Mouse (Mus musculus): ENCODE data around the gene Mapk13. TPM values are rescaled to one million over a fixed set of nuclear protein-coding genes. Genes with fewer than 3 reads are reported as not detected.
A peak's percentile ranks its signal among the peaks of the same experiment; 100 is the strongest.
"Not testable (repeated sequence)": the region's sequence is repeated elsewhere in the genome, so short reads cannot be mapped to it uniquely, and the experiment has no call there.

Gene Mapk13
- polyA plus RNA-seq, 1 experiment: 0.75 TPM

DNA sequence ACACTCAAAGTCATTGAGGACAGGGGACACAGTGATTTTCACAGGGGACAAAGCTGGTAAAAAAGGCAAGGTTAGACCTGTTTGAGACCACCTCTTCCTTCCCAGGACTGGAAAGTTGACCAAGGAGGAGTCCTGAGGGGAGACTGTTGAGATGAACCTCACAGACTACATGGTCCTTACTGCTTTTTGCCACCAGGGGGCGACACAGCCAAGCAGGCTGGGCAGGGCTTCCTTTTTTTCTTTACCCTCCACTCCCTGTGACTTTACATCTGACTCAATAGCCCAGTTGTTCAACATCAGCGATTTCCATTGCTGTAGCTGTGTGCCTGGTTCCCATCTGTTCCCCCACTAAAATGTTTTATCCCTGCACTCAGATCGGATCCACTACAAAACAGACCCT, 7.2 kb upstream of the Mapk13 start:
- Histone ChIP-seq H3K4me3 (ENCODE audit: insufficient read depth, low read depth, low read length) (no peak overlapping the region), H3K4me1 (ENCODE audit: control insufficient read depth, insufficient read depth, insufficient read length, low read length) (no peaks in the 10 kb centered on the region), H3K27ac (replicated peaks; ENCODE audit: low read depth, low read length) (no peak overlapping the region)

DNA sequence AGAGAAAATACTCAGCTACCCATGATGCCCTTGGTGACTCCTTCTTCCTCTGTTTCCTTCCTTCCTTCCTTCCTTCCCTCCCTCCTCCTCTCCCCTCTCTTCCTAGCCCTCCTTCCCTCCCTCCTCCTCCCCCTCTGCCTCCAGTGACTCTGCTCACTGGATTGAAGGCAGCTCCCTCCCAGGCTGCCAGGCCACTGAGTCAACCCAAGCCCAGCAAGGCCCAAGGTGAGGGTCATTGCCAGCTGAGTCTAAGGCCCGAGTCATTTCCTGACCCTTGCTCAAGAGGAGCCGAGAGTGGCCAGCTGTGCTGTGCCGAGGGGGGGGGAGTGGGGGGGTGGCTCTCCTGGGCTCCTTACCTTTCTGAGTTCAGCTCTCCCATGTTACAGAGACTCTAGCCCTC, 2.9 kb upstream of the Mapk13 start:
- peaks cover 6% of the 10 kb centered on the region; the same call in 1 of the 2 replicates for H3K4me1 ChIP-seq (ENCODE audit: control insufficient read depth, insufficient read depth, insufficient read length, low read length)
- H3K4me3 ChIP-seq (ENCODE audit: insufficient read depth, low read depth, low read length): no peak overlapping the region
- H3K27ac ChIP-seq (replicated peaks; ENCODE audit: low read depth, low read length): no peak overlapping the region

DNA sequence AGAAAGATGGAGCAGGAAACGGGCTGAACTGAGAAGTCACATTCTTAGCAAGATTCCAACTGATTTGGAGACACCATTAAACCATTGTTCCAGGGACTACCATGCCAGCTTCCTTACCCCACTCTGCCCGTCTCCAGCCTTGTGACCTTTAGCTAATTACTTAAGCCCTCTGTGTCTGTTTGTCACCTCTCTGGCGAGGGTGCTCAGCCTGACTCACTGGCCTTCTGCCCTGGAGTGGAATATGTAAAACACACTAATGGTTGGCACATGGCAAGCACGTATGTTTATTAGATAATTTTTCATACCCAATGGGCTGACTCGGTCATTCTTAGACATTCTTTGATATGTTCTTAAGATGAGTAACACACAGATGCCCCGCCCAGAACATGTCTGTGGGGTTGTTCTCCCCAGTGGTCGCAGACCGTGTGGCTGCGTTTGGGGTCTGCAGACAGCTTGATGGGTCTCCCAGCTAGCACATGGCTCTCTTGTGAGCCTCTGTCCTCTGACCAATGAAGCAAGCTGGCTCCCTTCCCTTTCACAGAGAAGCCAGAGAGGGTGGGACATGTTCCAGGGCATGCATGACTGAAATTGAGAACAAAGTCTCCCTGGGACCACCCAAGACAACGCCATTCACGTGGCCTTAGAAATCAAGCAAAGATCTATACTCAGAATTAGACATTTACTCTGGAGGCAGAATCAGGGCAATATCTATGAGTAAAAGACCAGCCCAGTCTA, 2.1 kb upstream of the Mapk13 start:
- peaks cover 6% of the 10 kb centered on the region; the same call in 1 of the 2 replicates for H3K4me1 ChIP-seq (ENCODE audit: control insufficient read depth, insufficient read depth, insufficient read length, low read length)
- no peak overlapping the region for H3K4me3 ChIP-seq (ENCODE audit: insufficient read depth, low read depth, low read length)
- no peak overlapping the region for H3K27ac ChIP-seq (replicated peaks; ENCODE audit: low read depth, low read length)

DNA sequence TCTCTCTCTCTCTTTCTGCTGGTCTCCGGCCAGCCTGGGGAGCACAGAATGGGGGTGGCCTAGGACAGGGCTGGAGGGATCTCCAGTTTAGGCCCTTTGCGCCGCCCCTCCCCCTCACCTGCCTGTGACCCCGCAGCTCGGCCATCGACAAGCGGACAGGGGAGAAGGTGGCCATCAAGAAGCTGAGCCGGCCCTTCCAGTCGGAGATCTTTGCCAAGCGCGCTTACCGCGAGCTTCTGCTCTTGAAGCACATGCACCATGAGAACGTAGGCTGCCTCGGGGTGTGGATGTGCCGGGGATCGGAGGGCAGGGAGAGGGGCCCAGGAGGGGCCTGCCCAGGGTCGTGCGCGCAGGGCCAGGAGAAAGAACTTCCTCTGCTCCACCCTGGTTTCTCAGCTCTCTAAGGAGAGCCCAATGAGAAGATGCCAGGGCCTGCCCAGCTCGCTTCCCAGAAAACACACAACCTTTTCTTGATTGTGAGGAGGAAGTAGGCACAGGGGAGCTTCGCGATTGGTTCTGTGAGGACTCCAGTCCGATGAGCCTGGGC, 851 bp downstream of the Mapk13 start:
- Histone ChIP-seq H3K27ac (replicated peaks; ENCODE audit: low read depth, low read length) (no peak overlapping the region), H3K4me3 (ENCODE audit: insufficient read depth, low read depth, low read length) (peak overlapping the region; percentile 23), H3K4me1 (ENCODE audit: control insufficient read depth, insufficient read depth, insufficient read length, low read length) (peaks cover 6% of the 10 kb centered on the region; the same call in 1 of the 2 replicates)

- H3K4me3 ChIP-seq (ENCODE audit: insufficient read depth, low read depth, low read length): no peak overlapping the region
- no peak overlapping the region for H3K27ac ChIP-seq (replicated peaks; ENCODE audit: low read depth, low read length)
Observed at GRCm38 (mm10) chr17:28771289-28771688, 2.2 kb downstream of the Mapk13 start.

DNA sequence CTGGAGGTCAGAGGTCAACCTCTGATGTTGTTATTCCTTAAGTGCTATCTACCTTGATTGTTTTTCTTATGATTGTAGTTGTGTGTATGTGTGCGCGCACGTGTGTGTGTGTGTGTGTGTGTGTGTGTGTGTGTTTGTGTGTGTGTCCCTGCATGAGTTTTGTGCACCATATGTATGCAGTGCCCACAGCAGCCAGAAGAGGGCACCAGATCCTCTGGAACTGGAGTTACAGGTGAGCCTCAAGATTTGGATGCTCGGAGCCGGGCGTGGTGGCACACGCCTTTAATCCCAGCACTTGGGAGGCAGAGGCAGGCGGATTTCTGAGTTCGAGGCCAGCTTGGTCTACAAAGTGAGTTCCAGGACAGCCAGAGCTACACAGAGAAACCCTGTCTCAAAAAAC, 5.2 kb downstream of the Mapk13 start:
- not testable (repeated sequence) for H3K27ac ChIP-seq (replicated peaks; ENCODE audit: low read depth, low read length); H3K4me1 ChIP-seq (ENCODE audit: control insufficient read depth, insufficient read depth, insufficient read length, low read length); H3K4me3 ChIP-seq (ENCODE audit: insufficient read depth, low read depth, low read length)

More at GRCm38 (mm10) chr17:28771289-28771688, 2.2 kb downstream of the Mapk13 start:
- peaks cover 6% of the 10 kb centered on the region for H3K4me1 ChIP-seq (ENCODE audit: control insufficient read depth, insufficient read depth, insufficient read length, low read length)

DNA sequence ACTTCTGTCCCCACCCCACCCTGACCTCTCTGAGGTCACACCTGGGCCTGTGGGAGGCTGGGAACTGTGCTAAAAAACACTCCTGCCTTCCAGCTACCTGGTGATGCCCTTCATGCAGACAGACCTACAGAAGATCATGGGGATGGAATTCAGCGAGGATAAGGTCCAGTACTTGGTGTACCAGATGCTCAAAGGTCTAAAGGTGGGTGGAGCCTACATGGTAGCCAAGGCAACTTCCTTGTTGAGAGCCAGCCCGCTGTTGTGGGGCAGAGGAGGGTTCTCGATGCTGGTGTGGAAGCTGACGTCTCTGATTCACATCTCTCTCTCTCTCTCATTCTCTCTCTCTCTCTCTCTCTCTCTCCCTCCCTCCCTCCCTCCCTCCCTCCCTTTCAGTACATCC, 6.1 kb downstream of the Mapk13 start:
- Histone ChIP-seq H3K4me3 (ENCODE audit: insufficient read depth, low read depth, low read length) (no peak overlapping the region), H3K27ac (replicated peaks; ENCODE audit: low read depth, low read length) (no peak overlapping the region), H3K4me1 (ENCODE audit: control insufficient read depth, insufficient read depth, insufficient read length, low read length) (no peaks in the 10 kb centered on the region; the same call in 1 of the 2 replicates)

DNA sequence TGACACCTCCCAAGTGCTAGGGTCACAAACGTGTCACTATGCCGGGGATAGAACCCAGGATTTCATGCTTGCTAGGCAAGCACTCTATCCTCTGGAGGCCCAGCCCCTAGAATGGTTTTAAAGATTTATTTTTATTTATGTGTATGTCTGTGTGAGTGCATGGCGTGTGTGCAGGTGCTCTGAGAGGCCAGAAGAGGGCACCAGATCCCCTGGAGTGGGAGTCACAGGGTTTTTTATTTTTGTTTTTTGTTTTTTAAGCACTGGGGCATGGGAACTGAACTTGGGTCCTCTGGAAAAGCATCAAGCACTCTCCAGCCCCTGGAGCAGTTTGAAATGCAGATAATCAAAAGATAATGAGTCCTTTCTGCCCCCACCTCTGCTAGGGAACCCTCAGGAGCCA, 7.7 kb downstream of the Mapk13 start:
- Histone ChIP-seq H3K4me1 (ENCODE audit: control insufficient read depth, insufficient read depth, insufficient read length, low read length) (no peaks in the 10 kb centered on the region; the same call in 1 of the 2 replicates), H3K4me3 (ENCODE audit: insufficient read depth, low read depth, low read length) (no peak overlapping the region), H3K27ac (replicated peaks; ENCODE audit: low read depth, low read length) (0 out of 2 replicates have a peak overlapping the region, but pooled peaks have one; percentile 31)

GRCm38 (mm10) chr17:28777231-28778005, 8.3 kb downstream of the Mapk13 start:
- Histone ChIP-seq H3K4me3 (ENCODE audit: insufficient read depth, low read depth, low read length) (no peak overlapping the region), H3K4me1 (ENCODE audit: control insufficient read depth, insufficient read depth, insufficient read length, low read length) (no peaks in the 10 kb centered on the region; the same call in 1 of the 2 replicates), H3K27ac (replicated peaks; ENCODE audit: low read depth, low read length) (no peak overlapping the region)

GRCm38 (mm10) chr17:28779735-28780134, 10.6 kb downstream of the Mapk13 start:
- Histone ChIP-seq H3K4me3 (ENCODE audit: insufficient read depth, low read depth, low read length) (no peak overlapping the region), H3K4me1 (ENCODE audit: control insufficient read depth, insufficient read depth, insufficient read length, low read length) (no peaks in the 10 kb centered on the region; the same call in 1 of the 2 replicates), H3K27ac (replicated peaks; ENCODE audit: low read depth, low read length) (no peak overlapping the region)

DNA sequence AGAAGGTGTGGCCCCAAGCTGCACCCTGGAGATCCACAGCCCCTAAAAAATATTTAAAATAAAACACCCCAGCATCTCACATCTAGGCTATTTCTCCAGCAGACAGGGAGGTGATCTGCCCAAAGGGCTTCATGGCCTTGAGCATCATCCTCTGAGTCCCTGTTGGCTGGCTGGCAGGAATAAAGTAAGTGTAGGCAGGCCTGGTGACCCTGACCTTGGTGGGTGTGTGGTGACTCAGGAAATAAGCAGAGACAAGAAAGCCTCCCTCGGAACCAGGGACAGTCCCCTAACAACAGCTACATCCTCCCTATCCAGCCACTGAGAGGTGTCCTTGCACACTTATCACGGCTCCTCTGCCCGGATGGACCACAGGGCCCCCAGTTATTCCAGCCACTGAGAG, 11.7 kb downstream of the Mapk13 start:
- Histone ChIP-seq H3K4me1 (ENCODE audit: control insufficient read depth, insufficient read depth, insufficient read length, low read length) (no peaks in the 10 kb centered on the region; the same call in 1 of the 2 replicates), H3K4me3 (ENCODE audit: insufficient read depth, low read depth, low read length) (no peak overlapping the region), H3K27ac (replicated peaks; ENCODE audit: low read depth, low read length) (no peak overlapping the region)

DNA sequence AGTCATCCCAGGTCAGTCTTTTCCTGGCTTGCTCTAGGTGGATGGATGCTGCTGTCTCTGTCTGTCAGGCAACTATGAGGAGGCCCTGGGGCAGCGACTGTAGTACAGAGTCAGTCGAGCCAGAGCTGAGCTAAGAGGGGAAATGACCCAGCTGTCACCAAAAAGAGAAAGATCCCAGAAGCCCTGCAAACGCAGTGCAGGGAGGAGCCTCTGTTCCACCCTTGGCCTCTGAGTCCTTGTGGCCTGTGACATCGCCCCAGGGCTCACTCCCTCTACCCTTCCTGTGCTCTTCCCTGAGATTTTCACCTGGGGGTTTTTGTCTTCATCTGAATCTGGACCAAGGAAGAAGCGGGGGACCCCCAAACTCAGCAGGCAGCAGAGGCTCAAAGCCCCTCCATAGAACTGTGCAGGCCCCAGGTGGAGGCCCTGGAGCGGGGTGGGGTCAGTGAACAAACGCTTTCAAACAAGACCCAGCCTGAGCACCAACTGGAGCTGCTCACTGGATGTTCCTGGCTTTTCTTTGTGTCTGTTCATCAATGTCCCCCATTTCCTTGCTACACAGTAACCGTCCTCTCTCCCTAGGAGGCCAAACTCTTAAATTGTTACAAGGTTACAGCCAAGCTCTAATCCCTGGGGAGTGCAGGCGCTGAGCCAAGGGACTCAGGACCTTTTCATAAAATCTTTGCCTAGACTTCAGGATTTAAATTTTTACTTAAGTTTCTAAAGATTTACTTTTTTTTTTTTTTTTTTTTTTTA, 12.4 kb downstream of the Mapk13 start:
- Histone ChIP-seq H3K27ac (replicated peaks; ENCODE audit: low read depth, low read length) (no peak overlapping the region), H3K4me1 (ENCODE audit: control insufficient read depth, insufficient read depth, insufficient read length, low read length) (no peaks in the 10 kb centered on the region; the same call in 1 of the 2 replicates), H3K4me3 (ENCODE audit: insufficient read depth, low read depth, low read length) (no peak overlapping the region)

DNA sequence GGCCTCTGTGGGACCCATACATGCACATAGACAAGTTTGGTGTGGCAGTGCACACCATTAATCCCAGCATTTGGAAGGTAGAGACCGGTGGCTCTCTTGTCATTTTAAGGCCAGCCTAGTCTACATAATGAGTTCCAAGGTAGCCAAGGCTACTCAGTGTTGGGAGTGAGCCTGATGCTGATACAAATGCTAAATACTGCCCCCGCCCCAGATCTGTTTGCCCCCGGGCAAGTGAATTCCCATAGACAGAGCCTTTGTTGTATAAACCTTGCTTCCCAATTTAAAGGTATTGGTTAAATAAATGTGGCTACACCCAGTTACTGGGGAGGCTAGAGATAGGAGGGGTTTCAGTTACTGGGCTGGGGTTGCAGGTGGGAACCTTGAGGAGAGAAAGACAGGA, 15.9 kb downstream of the Mapk13 start:
- H3K4me1 ChIP-seq (ENCODE audit: control insufficient read depth, insufficient read depth, insufficient read length, low read length): no peaks in the 10 kb centered on the region; the same call in 1 of the 2 replicates
- H3K4me3 ChIP-seq (ENCODE audit: insufficient read depth, low read depth, low read length): no peak overlapping the region
- H3K27ac ChIP-seq (replicated peaks; ENCODE audit: low read depth, low read length): no peak overlapping the region

GRCm38 (mm10) chr17:28787507-28787906, 18.4 kb downstream of the Mapk13 start:
- no peak overlapping the region for H3K27ac ChIP-seq (replicated peaks; ENCODE audit: low read depth, low read length)

GRCm38 (mm10) chr17:28797031-28797430, 27.9 kb downstream of the Mapk13 start:
- Histone ChIP-seq H3K27ac (replicated peaks; ENCODE audit: low read depth, low read length) (no peak overlapping the region), H3K4me1 (ENCODE audit: control insufficient read depth, insufficient read depth, insufficient read length, low read length) (peaks cover 3% of the 10 kb centered on the region; the same call in 1 of the 2 replicates), H3K4me3 (ENCODE audit: insufficient read depth, low read depth, low read length) (no peak overlapping the region)

More at GRCm38 (mm10) chr17:28787507-28787906, 18.4 kb downstream of the Mapk13 start:
- Histone ChIP-seq H3K4me1 (ENCODE audit: control insufficient read depth, insufficient read depth, insufficient read length, low read length) (no peaks in the 10 kb centered on the region), H3K4me3 (ENCODE audit: insufficient read depth, low read depth, low read length) (no peak overlapping the region)

All from brown adipose tissue, adult 24 weeks (tissue).